Mouse (Mus musculus): ENCODE results near the gene Ptgir. TPM values are rescaled to one million over a fixed set of nuclear protein-coding genes. Genes with fewer than 3 reads are reported as not detected.

Ptgir gene
- polyA plus RNA-seq, 1 experiment from 2014 or later = 2.5 TPM

DNA sequence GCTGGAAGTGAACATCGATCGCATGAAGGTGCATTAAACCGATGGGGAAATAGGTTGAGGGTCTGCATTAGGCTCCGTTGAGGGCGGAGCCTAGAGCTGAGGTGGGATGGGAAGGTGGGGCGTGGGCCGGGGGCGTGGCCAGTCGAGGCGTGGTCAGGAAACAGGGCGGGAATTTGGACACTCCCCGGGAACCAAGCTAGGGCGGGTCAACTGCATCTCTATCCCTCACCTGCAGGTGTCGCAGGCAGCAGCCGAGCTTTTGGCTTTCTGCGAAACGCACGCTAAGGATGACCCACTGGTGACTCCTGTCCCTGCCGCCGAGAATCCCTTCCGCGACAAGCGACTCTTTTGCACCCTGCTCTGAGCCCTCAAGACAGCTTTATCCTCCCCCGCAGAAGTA lies 11.3 kb upstream of the Ptgir start:
- 2% methylated on average over 24 of the region's 24 CpGs for WGBS
- peak; percentile 20; the same call in 1 of the 2 replicates for ATAC-seq
- H3K27ac ChIP-seq (ENCODE audit: low read length) = no peak overlapping the region
- H3K4me1 ChIP-seq (ENCODE audit: control insufficient read depth, insufficient read depth, low read length) = peaks cover 33% of the 10 kb centered on the region
- H3K9me3 ChIP-seq (ENCODE audit: control insufficient read depth, low read length) = no peaks in the 10 kb centered on the region
- peak overlapping the region; percentile 25 for H3K4me3 ChIP-seq (ENCODE audit: low read length)
- H3K36me3 ChIP-seq (ENCODE audit: control insufficient read depth, insufficient read depth, low read length) = no peaks in the 10 kb centered on the region
- H3K4me2 ChIP-seq (ENCODE audit: low read depth, low read length) = peak overlapping the region; percentile 58
- peak overlapping the region; percentile 43 for H3K9ac ChIP-seq (ENCODE audit: low read depth, low read length)
- peaks cover 23% of the 10 kb centered on the region for H3K27me3 ChIP-seq (replicated peaks; ENCODE audit: control insufficient read depth, insufficient read depth, low read length)

DNA sequence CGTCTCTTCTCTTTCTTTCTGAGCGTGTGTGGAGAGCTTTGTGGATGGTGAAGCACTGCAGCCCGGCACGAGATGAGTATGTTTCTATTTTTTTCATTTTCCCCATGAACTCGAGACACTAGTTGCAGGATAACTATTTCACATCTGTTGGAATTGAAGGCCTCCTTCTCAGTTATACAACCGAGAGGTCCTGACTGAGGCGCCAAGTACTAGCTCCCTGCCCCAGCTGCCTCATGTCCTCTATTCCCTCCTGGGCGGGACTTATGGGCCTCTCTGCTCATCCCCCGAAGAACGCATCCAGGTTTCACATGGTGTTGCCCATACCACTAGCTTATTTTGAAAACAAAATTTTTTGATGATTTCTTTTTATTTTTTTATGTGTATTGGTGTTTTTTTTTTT lies 10.8 kb upstream of the Ptgir start:
- Histone ChIP-seq H3K4me1 (ENCODE audit: control insufficient read depth, insufficient read depth, low read length) (peaks cover 29% of the 10 kb centered on the region), H3K36me3 (ENCODE audit: control insufficient read depth, insufficient read depth, low read length) (no peaks in the 10 kb centered on the region), H3K9ac (ENCODE audit: low read depth, low read length) (no peak overlapping the region), H3K27me3 (replicated peaks; ENCODE audit: control insufficient read depth, insufficient read depth, low read length) (peaks cover 23% of the 10 kb centered on the region), H3K4me3 (ENCODE audit: low read length) (no peak overlapping the region; the same call in 1 of the 2 replicates), H3K9me3 (ENCODE audit: control insufficient read depth, low read length) (no peaks in the 10 kb centered on the region), H3K4me2 (ENCODE audit: low read depth, low read length) (peak overlapping the region; percentile 58), H3K27ac (ENCODE audit: low read length) (no peak overlapping the region)
- 29% methylated on average over 10 of the region's 10 CpGs for WGBS
- ATAC-seq = no peak

DNA sequence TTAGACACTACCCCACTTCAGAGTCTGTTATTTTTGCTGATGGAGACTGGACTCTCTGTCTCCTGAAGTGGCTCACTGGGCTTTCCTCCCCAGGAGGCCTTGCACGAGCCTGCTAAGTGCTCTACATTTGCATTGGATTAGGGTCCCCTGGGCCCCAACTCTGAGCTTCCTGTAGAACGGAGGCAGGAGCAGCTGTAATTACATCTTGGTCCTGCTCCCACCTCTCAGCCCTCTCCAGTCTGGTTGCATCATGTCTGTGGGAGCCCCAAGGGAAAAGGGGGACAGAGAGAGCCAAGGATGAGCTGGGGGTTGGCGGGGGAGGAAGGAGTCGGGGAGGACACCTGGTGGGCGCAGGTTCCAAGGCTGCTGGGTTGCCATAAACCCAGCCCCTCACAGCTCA lies 5.8 kb upstream of the Ptgir start:
- WGBS = 23% methylated on average over 5 of the region's 5 CpGs
- H3K9me3 ChIP-seq (ENCODE audit: control insufficient read depth, low read length) = no peaks in the 10 kb centered on the region
- no peak overlapping the region for H3K4me2 ChIP-seq (ENCODE audit: low read depth, low read length)
- peaks cover 9% of the 10 kb centered on the region for H3K4me1 ChIP-seq (ENCODE audit: control insufficient read depth, insufficient read depth, low read length)
- H3K27ac ChIP-seq (ENCODE audit: low read length) = no peak overlapping the region
- no peak overlapping the region for H3K9ac ChIP-seq (ENCODE audit: low read depth, low read length)
- no peak overlapping the region for H3K4me3 ChIP-seq (ENCODE audit: low read length)
- no peak for ATAC-seq
- no peaks in the 10 kb centered on the region for H3K36me3 ChIP-seq (ENCODE audit: control insufficient read depth, insufficient read depth, low read length)
- no peaks in the 10 kb centered on the region for H3K27me3 ChIP-seq (replicated peaks; ENCODE audit: control insufficient read depth, insufficient read depth, low read length)

DNA sequence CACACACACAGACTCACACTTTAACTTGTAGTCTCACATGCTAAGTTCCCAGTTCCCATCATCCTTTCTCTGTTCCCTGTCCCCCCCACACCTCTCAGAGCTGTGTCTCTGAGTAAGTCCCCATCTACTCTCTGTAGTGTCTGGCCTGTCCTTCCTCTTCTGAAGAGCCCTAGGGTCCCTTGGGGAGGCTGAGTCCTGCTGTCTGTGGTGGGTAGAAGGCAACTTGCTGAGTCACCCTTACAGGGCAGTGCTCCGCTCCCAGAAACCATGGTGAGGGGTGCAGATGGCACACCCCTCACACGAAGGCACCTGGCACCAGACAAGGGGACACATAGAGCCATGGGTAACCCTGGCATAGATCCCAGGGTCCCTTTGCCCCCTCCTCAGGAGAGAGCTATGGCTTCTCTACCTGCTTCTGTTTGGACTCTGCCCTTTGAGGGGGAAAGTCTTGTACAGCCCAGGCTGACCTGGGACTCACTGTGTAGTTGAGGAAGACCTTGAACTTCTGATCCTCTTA lies 2.8 kb upstream of the Ptgir start:
- no peak overlapping the region for H3K4me3 ChIP-seq (ENCODE audit: low read length)

DNA sequence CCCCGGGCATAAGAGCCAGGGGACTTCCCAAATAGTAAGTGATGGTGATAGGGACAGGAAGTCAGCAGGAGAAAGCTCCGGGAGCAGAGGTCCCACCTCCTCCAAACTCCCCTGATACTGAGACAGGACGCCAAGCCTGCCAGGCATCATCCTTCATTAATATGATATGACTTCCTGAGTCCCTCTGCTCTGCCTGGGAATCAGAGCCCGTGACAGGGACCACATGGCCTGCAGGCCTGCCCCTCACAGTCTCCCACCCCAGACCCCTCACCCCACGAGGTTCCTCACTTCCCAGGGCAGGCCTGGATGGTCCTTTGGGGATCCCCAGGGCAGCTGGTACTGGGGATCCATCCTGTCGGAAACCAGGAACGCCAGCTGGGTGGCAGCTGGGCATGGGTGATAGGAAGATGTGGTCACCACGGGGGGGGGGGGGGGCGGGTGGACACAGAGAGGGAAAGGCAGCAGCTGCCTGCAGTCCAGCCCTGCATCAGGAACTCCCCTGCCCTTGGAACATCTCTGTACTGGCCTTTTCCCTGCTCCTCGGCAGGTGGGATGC lies 2.1 kb upstream of the Ptgir start:
- H3K4me3 ChIP-seq (ENCODE audit: low read length) = no peak overlapping the region
- H3K27me3 ChIP-seq (replicated peaks; ENCODE audit: control insufficient read depth, insufficient read depth, low read length) = 0 out of 2 replicates have a peak, but pooled peaks cover 2% of the 10 kb centered on the region
- 0 out of 2 replicates have a peak overlapping the region, but pooled peaks have one; percentile 6 for H3K27ac ChIP-seq (ENCODE audit: low read length)
- H3K36me3 ChIP-seq (ENCODE audit: control insufficient read depth, insufficient read depth, low read length) = no peaks in the 10 kb centered on the region
- no peak overlapping the region for H3K4me2 ChIP-seq (ENCODE audit: low read depth, low read length)
- H3K9me3 ChIP-seq (ENCODE audit: control insufficient read depth, low read length) = no peaks in the 10 kb centered on the region
- H3K9ac ChIP-seq (ENCODE audit: low read depth, low read length) = 0 out of 2 replicates have a peak overlapping the region, but pooled peaks have one; percentile 5
- WGBS = 51% methylated on average over 9 of the region's 10 CpGs
- H3K4me1 ChIP-seq (ENCODE audit: control insufficient read depth, insufficient read depth, low read length) = peaks cover 33% of the 10 kb centered on the region
- ATAC-seq = no peak

More for the DNA sequence above, 2.8 kb upstream of the Ptgir start:
- Histone ChIP-seq H3K27me3 (replicated peaks; ENCODE audit: control insufficient read depth, insufficient read depth, low read length) (0 out of 2 replicates have a peak, but pooled peaks cover under 1% of the 10 kb centered on the region), H3K9me3 (ENCODE audit: control insufficient read depth, low read length) (no peaks in the 10 kb centered on the region), H3K9ac (ENCODE audit: low read depth, low read length) (0 out of 2 replicates have a peak overlapping the region, but pooled peaks have one; percentile 5), H3K4me1 (ENCODE audit: control insufficient read depth, insufficient read depth, low read length) (peaks cover 29% of the 10 kb centered on the region), H3K27ac (ENCODE audit: low read length) (0 out of 2 replicates have a peak overlapping the region, but pooled peaks have one; percentile 6), H3K36me3 (ENCODE audit: control insufficient read depth, insufficient read depth, low read length) (no peaks in the 10 kb centered on the region), H3K4me2 (ENCODE audit: low read depth, low read length) (no peak overlapping the region)
- ATAC-seq = no peak
- 82% methylated on average over 2 of the region's 2 CpGs for WGBS

DNA sequence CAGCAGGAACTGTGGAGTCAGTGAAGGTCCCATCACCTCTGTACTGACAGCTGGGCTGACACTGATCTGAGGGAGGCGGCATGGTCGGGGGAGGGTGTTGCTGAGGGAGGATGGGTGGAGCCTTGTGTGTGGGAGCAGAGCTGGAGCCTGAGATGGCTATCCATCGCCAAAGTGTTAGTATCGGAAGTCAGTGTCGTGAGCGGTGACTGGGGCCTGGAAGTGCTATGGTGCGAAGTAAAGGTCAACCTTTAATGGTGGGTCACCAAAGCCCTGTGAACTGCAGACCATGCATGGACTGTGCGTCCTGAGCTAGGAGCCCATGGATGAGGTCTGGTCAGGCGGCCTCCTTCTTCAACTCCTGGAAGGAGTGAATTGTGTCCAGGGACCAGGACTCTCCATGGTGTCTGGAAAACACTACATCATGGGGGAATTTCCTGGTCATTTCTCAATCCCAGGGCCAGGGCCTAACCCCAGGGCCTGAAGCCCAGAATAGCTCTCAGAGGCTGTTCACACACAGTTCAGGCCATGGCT lies 734 bp upstream of the Ptgir start:
- 0 out of 2 replicates have a peak, but pooled peaks cover 2% of the 10 kb centered on the region for H3K27me3 ChIP-seq (replicated peaks; ENCODE audit: control insufficient read depth, insufficient read depth, low read length)
- peaks cover 40% of the 10 kb centered on the region for H3K4me1 ChIP-seq (ENCODE audit: control insufficient read depth, insufficient read depth, low read length)
- no peak overlapping the region for H3K4me2 ChIP-seq (ENCODE audit: low read depth, low read length)
- 42% methylated on average over 9 of the region's 9 CpGs for whole genome bisulfite sequencing
- no peaks in the 10 kb centered on the region for H3K9me3 ChIP-seq (ENCODE audit: control insufficient read depth, low read length)
- no peak; the same call in 1 of the 2 replicates for ATAC-seq
- H3K9ac ChIP-seq (ENCODE audit: low read depth, low read length) = no peak overlapping the region
- H3K27ac ChIP-seq (ENCODE audit: low read length) = 0 out of 2 replicates have a peak overlapping the region, but pooled peaks have one; percentile 19
- H3K36me3 ChIP-seq (ENCODE audit: control insufficient read depth, insufficient read depth, low read length) = no peaks in the 10 kb centered on the region
- no peak overlapping the region for H3K4me3 ChIP-seq (ENCODE audit: low read length)

DNA sequence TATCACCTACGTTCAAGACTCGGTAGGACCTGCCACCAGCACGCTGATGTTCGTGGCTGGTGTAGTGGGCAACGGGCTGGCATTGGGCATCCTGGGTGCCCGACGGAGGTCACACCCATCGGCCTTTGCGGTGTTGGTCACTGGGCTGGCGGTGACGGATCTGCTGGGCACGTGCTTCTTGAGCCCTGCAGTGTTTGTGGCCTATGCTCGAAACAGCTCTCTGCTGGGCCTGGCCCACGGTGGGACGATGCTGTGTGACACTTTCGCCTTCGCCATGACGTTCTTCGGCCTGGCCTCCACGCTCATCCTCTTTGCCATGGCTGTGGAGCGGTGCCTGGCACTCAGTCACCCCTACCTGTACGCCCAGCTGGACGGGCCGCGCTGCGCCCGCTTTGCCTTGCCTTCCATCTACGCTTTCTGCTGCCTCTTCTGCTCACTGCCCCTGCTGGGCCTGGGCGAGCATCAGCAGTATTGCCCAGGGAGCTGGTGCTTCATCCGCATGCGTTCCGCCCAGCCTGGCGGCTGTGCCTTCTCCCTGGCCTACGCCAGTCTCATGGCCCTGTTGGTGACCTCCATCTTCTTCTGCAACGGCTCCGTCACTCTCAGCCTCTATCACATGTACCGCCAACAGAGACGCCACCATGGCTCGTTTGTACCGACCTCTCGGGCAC lies 734 bp downstream of the Ptgir start:
- 0 out of 2 replicates have a peak, but pooled peaks cover 2% of the 10 kb centered on the region for H3K27me3 ChIP-seq (replicated peaks; ENCODE audit: control insufficient read depth, insufficient read depth, low read length)
- H3K9ac ChIP-seq (ENCODE audit: low read depth, low read length) = peak overlapping the region; percentile 20; the same call in 1 of the 2 replicates
- ATAC-seq = no peak
- H3K36me3 ChIP-seq (ENCODE audit: control insufficient read depth, insufficient read depth, low read length) = no peaks in the 10 kb centered on the region
- H3K4me1 ChIP-seq (ENCODE audit: control insufficient read depth, insufficient read depth, low read length) = peaks cover 40% of the 10 kb centered on the region
- no peaks in the 10 kb centered on the region for H3K9me3 ChIP-seq (ENCODE audit: control insufficient read depth, low read length)
- H3K4me2 ChIP-seq (ENCODE audit: low read depth, low read length) = peak overlapping the region; percentile 23; the same call in 1 of the 2 replicates
- no peak overlapping the region for H3K27ac ChIP-seq (ENCODE audit: low read length)
- 0 out of 2 replicates have a peak overlapping the region, but pooled peaks have one; percentile 3 for H3K4me3 ChIP-seq (ENCODE audit: low read length)
- WGBS = 91% methylated on average over 41 of the region's 41 CpGs

DNA sequence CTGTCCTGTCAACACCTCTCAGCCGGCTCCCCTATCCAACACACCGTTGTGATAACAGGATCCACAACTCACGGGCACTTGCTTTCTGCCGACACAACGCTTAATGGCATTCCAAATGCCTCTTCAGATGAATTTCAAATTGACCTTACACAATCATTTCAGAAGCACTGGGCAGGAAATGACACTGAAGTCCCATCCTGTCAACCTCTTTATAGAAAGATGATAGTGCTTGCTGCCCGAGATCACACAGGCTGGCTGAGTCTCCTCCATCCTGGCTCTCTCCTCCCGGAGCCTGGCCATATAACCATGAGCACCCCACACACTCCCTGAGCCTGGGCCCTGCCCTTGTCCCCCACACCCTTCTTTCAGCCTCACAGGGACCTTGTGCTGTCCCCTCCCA lies 1.6 kb downstream of the Ptgir start:
- Histone ChIP-seq H3K9ac (ENCODE audit: low read depth, low read length) (peak overlapping the region; percentile 21; the same call in 1 of the 2 replicates), H3K4me2 (ENCODE audit: low read depth, low read length) (peak overlapping the region; percentile 40), H3K4me1 (ENCODE audit: control insufficient read depth, insufficient read depth, low read length) (peaks cover 40% of the 10 kb centered on the region), H3K4me3 (ENCODE audit: low read length) (peak overlapping the region; percentile 13), H3K9me3 (ENCODE audit: control insufficient read depth, low read length) (no peaks in the 10 kb centered on the region), H3K27me3 (replicated peaks; ENCODE audit: control insufficient read depth, insufficient read depth, low read length) (0 out of 2 replicates have a peak, but pooled peaks cover 2% of the 10 kb centered on the region), H3K36me3 (ENCODE audit: control insufficient read depth, insufficient read depth, low read length) (no peaks in the 10 kb centered on the region), H3K27ac (ENCODE audit: low read length) (no peak overlapping the region)
- 51% methylated on average over 7 of the region's 7 CpGs for WGBS
- no peak for ATAC-seq

DNA sequence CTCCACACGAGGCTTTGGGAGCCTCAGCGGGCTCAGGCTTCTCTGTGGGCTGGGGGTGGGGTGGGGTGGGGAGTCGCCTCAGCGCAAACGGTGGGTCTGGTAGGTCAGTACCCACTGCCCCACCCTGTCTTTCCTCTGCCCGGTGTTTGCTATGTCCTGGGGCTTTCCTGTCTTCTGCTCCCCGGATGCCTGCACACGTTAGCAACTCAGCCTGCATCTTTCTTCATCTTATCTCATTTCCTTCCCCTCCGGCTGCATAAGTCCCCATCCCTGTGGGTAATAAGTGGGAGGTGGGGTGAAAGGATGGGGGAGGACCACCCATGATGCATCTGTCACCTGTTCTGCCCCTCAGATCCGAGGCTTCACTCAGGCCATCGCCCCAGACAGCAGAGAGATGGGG lies 2.1 kb downstream of the Ptgir start:
- Histone ChIP-seq H3K9ac (ENCODE audit: low read depth, low read length) (peak overlapping the region; percentile 21; the same call in 1 of the 2 replicates), H3K9me3 (ENCODE audit: control insufficient read depth, low read length) (no peaks in the 10 kb centered on the region), H3K4me1 (ENCODE audit: control insufficient read depth, insufficient read depth, low read length) (peaks cover 40% of the 10 kb centered on the region), H3K4me2 (ENCODE audit: low read depth, low read length) (peak overlapping the region; percentile 40), H3K4me3 (ENCODE audit: low read length) (peak overlapping the region; percentile 13), H3K27me3 (replicated peaks; ENCODE audit: control insufficient read depth, insufficient read depth, low read length) (0 out of 2 replicates have a peak, but pooled peaks cover 2% of the 10 kb centered on the region), H3K36me3 (ENCODE audit: control insufficient read depth, insufficient read depth, low read length) (no peaks in the 10 kb centered on the region), H3K27ac (ENCODE audit: low read length) (no peak overlapping the region; the same call in 1 of the 2 replicates)
- WGBS = 23% methylated on average over 11 of the region's 11 CpGs
- ATAC-seq = no peak

All from intestine, embryonic 16.5 days (tissue).